Mouse (Mus musculus) intestine, postnatal 0 days (tissue): ENCODE results near the gene 4933430I17Rik. TPM values are rescaled to one million over a fixed set of nuclear protein-coding genes. Genes with fewer than 3 reads are reported as not detected.
"Not testable (repeated sequence)": the region's sequence is repeated elsewhere in the genome, so short reads cannot be mapped to it uniquely, and the experiment has no call there.

Experiments
- ATAC-seq: fragments of 200-750 bp; cut with Nextera tagmentation; 2 replicates; pipeline ENCODE4 v1.8.0; 2017; ENCODE audit warnings: mild to moderate bottlenecking, moderate TSS enrichment, moderate library complexity
- H3K27ac ChIP-seq: fragments of 300-500 bp; sonication (generic); 2 replicates; pipeline ENCODE4 v1.5.1; 2014; ENCODE audit warnings: mild to moderate bottlenecking, low read depth, low read length, moderate library complexity
- H3K27me3 ChIP-seq: fragments of 300-500 bp; sonication (generic); replicated peaks from 2 replicates; pipeline ENCODE4 v1.6.1; 2014; ENCODE audit warnings: low read length, mixed read lengths; ENCODE audit not compliant: control insufficient read depth, insufficient read depth
- H3K36me3 ChIP-seq: fragments of 300-500 bp; sonication (generic); 2 replicates; pipeline ENCODE4 v1.6.1; 2014; ENCODE audit warnings: mild to moderate bottlenecking, moderate library complexity; ENCODE audit not compliant: control insufficient read depth, insufficient read depth
- H3K4me1 ChIP-seq: fragments of 300-500 bp; sonication (generic); replicated peaks from 2 replicates; pipeline ENCODE4 v1.6.1; 2014; ENCODE audit warnings: antibody characterized with exemption, low read length, mixed read lengths; ENCODE audit not compliant: control insufficient read depth, insufficient read depth
- H3K4me2 ChIP-seq: fragments of 300-500 bp; sonication (generic); replicated peaks from 2 replicates; pipeline ENCODE4 v1.6.1; 2014; ENCODE audit warnings: low read depth, mild to moderate bottlenecking, moderate library complexity
- H3K4me3 ChIP-seq: fragments of 300-500 bp; sonication (generic); 2 replicates; pipeline ENCODE4 v1.5.1; 2014; ENCODE audit warnings: low read depth, low read length
- H3K9ac ChIP-seq: fragments of 300-500 bp; sonication (generic); 2 replicates; pipeline ENCODE4 v1.6.1; 2014; ENCODE audit warnings: mild to moderate bottlenecking, low read depth, low read length
- H3K9me3 ChIP-seq: fragments of 300-500 bp; sonication (generic); 2 replicates; pipeline ENCODE4 v1.6.1; 2016; ENCODE audit warnings: mixed run types; ENCODE audit not compliant: control insufficient read depth
- CTCF ChIP-seq: sonication (generic); IDR thresholded peaks from 2 replicates; pipeline ENCODE4 v1.5.1; 2016; ENCODE audit warnings: low read depth, mild to moderate bottlenecking, control low read depth, antibody characterized with exemption, moderate library complexity
- WGBS: fragments of 180-500 bp; shearing (Covaris S2); extraction: QIAGEN DNeasy Blood & Tissue Kit; methylation state at CpG from one replicate; pipeline ENCODE4 v1.1.7; 2014; 5-methylcytosine and 5-hydroxymethylcytosine counted together
- polyA plus RNA-seq: library from polyadenylated mRNA; unstranded; fragments of >200 nt; fragmentation: Nextera tagmentation; extraction: Ambion mirVana; gene quantifications from 2 replicates; pipeline ENCODE4 v1.2.1, GENCODE M21; 2015

The 4933430I17Rik gene
- polyA plus RNA-seq, 1 experiment from 2014 or later, result 0.27 TPM

DNA sequence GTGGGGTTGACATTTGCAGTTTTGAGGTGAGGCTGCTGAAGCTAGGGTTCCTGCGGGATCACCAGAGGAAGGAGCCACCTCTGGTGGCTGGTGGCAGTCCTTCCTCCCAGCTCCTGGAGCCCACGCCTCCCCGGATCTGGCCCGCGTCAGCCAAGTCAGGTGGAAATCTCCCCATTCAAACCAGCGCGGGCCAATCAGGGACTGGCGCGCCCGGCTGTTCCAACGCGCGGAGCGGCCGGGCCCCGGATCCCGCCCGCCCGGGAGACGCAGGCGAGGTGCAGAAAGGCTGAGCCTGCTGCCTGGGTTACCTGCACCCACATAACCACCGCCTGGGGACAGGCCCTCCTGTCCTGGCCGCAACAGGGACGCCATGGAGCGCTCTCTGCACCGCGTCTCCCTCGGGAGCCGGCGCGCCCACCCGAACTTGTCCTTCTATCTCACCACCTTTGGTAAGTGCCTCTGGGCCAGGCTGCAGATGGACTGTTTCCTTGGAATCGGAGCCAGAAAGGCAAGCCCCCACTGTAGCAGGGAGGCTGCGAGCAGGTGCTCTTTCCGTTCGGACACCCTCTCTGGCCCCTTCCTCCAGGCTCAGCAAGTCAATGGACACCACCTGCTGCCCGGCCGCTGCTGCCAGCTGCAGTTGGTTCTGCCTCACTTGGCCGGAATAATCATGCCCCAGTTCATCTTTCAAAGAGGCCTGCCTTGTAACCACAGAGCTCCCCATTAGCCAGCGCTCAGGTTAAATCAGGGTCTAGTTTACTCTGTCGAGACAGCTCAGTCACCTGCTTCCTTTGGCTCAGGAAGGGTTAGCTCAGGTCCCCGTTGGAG, 58.3 kb downstream of the 4933430I17Rik start:
- peak; percentile 50 for TF ChIP-seq CTCF
- no peak overlapping the region; the same call in 1 of the 2 replicates for H3K27ac ChIP-seq
- peak; percentile 94 for ATAC-seq
- H3K9ac ChIP-seq, result peak overlapping the region; percentile 62
- 0 out of 2 replicates have a peak, but pooled peaks cover 10% of the 10 kb centered on the region for H3K4me1 ChIP-seq
- peak overlapping the region; percentile 52 for H3K4me3 ChIP-seq
- H3K36me3 ChIP-seq, result no peaks in the 10 kb centered on the region; the same call in 1 of the 2 replicates
- H3K27me3 ChIP-seq, result no peaks in the 10 kb centered on the region
- no peaks in the 10 kb centered on the region for H3K9me3 ChIP-seq
- H3K4me2 ChIP-seq, result peak overlapping the region; percentile 88
- WGBS, result 2% methylated on average over 42 of the region's 42 CpGs

DNA sequence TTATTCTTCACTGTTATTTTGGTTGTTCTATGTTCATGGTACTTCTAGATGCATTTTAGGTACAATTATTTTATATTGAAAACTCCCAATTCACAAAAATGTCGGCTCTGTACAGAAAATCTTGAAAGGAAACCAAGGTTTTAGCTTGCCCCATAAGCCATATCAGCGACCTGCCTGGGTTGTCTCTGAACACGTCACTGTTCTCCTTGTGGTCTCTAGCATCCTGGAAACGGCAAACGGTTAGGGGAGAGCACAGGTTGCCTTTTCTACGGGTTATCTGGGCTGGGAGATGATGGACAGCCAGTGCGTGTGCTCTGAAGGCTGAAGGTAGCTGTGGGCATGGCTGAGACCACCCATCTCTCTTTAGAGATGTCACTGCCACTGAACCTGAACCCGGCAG, 61.9 kb downstream of the 4933430I17Rik start:
- Histone ChIP-seq H3K4me1 (0 out of 2 replicates have a peak, but pooled peaks cover 10% of the 10 kb centered on the region), H3K9ac (no peak overlapping the region), H3K4me3 (no peak overlapping the region), H3K27ac (no peak overlapping the region), H3K27me3 (no peaks in the 10 kb centered on the region), H3K9me3 (no peaks in the 10 kb centered on the region), H3K4me2 (no peak overlapping the region), H3K36me3 (no peaks in the 10 kb centered on the region; the same call in 1 of the 2 replicates)
- 86% methylated on average over 8 of the region's 8 CpGs for WGBS
- ATAC-seq, result no peak
- no peak for TF ChIP-seq CTCF

DNA sequence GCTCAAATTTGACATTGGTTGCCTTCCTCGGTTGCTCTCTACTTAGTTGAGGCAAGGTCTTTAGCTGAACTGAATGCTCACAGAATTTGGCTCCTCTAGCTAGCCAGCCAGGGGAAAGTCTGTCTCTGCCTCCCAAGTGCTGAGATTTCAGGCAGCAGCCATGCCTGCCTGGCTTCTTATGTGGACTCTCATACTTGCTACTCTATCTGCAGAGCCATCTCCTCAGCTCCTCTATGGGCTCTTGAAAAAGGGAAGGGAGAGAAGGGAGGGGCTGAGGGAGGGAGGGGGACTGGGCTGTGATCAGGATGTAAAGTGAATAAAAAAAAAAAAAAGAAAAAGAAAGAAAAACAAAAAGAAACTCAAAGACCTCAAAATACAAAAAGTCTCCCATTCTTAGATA, 65.7 kb downstream of the 4933430I17Rik start:
- H3K4me3 ChIP-seq, result no peak overlapping the region
- ATAC-seq, result no peak
- H3K36me3 ChIP-seq, result no peaks in the 10 kb centered on the region
- H3K27ac ChIP-seq, result no peak overlapping the region
- 0 out of 2 replicates have a peak, but pooled peaks cover 3% of the 10 kb centered on the region for H3K4me1 ChIP-seq
- H3K4me2 ChIP-seq, result no peak overlapping the region
- no peak for TF ChIP-seq CTCF
- no peaks in the 10 kb centered on the region for H3K27me3 ChIP-seq
- H3K9me3 ChIP-seq, result no peaks in the 10 kb centered on the region
- no peak overlapping the region for H3K9ac ChIP-seq
- 87% methylated on average over 1 of the region's 1 CpGs for WGBS

DNA sequence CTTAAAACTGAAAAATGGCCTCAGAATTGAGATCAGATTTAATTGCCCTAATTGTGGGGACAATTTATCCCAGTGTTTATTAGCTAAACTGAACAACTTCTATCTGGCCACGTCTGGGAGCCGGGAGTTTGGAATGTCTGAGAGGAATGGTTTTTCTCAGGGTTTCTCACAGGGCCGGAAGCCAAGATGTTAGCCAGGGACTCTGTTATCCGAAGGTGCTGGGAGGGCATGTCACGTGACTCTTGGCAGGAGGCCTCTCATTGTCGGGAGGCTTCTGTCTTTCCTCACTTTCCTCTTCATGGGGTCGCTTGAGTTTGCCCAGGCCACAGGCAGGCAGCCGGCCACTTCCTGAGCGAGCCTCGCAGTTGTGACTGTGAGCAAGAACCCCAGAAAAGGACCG, 66.2 kb downstream of the 4933430I17Rik start:
- Histone ChIP-seq H3K27ac (no peak overlapping the region), H3K4me2 (peak overlapping the region; percentile 33; the same call in 1 of the 2 replicates)
- ATAC-seq, result no peak

DNA sequence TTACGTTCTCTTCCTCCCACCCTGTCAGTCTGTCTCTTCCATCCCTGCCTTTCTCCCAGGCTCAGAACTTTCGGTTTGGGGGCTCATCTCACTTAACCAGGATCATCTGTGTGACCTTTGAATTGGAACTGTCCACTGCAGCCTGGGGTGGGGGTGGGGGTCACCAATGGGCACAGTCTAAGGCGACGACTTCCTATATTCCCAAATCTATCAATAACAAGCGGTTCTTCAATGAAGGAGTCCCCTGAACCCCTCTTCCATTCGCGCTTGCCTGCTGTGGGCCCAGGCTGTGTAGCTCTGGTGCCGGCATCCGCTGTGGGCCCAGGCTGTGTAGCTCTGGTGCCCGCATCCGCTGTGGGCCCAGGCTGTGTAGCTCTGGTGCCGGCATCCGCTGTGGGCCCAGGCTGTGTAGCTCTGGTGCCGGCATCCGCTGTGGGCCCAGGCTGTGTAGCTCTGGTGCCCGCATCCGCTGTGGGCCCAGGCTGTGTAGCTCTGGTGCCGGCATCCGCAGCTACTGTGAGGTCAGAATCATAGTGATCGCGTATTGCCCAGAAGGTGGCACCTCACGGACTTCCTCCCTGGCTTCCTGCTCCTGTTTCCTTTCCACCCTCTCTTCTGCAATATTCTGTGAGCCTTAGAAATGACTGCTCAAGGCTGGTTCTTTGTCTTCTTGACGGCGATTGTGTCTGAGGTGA, 68.5 kb downstream of the 4933430I17Rik start:
- not testable (repeated sequence) for H3K27ac ChIP-seq, H3K9ac ChIP-seq, H3K9me3 ChIP-seq, H3K27me3 ChIP-seq, H3K4me3 ChIP-seq, ATAC-seq, H3K36me3 ChIP-seq, H3K4me1 ChIP-seq, H3K4me2 ChIP-seq
- WGBS, result 90% methylated on average over 20 of the region's 24 CpGs

More for the DNA sequence above, 66.2 kb downstream of the 4933430I17Rik start:
- Histone ChIP-seq H3K4me1 (0 out of 2 replicates have a peak, but pooled peaks cover 3% of the 10 kb centered on the region), H3K9ac (no peak overlapping the region), H3K36me3 (no peaks in the 10 kb centered on the region), H3K4me3 (no peak overlapping the region), H3K9me3 (no peaks in the 10 kb centered on the region), H3K27me3 (no peaks in the 10 kb centered on the region)
- 20% methylated on average over 11 of the region's 11 CpGs for WGBS
- TF ChIP-seq CTCF, result no peak

DNA sequence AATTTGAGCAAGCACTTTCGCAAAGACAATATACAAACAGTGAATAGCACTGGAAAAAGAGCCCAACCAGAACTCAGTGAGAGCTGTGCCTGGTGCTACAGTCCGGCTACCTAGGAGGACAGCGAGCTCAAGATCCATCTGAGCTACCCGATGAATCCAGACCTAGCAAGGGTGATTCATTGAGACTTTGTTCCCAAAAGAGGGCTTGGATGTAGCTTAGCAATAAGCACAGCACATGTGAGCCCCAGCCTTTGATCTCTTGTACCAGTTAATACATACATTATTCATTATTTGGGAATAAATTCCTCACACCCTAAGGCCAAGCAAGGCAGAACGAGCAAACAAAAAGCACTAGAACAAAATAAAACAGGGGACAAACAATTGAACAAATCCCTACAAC, 69.3 kb downstream of the 4933430I17Rik start:
- Histone ChIP-seq H3K9me3 (no peaks in the 10 kb centered on the region), H3K27me3 (no peaks in the 10 kb centered on the region), H3K4me2 (no peak overlapping the region), H3K4me3 (no peak overlapping the region), H3K27ac (no peak overlapping the region), H3K36me3 (no peaks in the 10 kb centered on the region), H3K9ac (no peak overlapping the region), H3K4me1 (no peaks in the 10 kb centered on the region)
- ATAC-seq, result no peak
- no peak for TF ChIP-seq CTCF
- WGBS, result 79% methylated on average over 5 of the region's 5 CpGs
